Mouse (Mus musculus) hindbrain, embryonic 14.5 days (tissue): ENCODE measurements around the gene Nfix. TPM values are rescaled to one million over a fixed set of nuclear protein-coding genes. Genes with fewer than 3 reads are reported as not detected.

Experiments used
- ATAC-seq: fragments of 200-750 bp; cut with Nextera tagmentation; 2 replicates; pipeline ENCODE4 v1.8.0; 2017; ENCODE audit warnings: moderate number of reproducible peaks, mild to moderate bottlenecking, moderate TSS enrichment, moderate library complexity; ENCODE audit not compliant: low FRiP score
- DNase-seq: peaks from one replicate; pipeline ENCODE4 v3.0.0-alpha.2; 2015; ENCODE audit warnings: low spot score
- H3K27ac ChIP-seq: fragments of 300-500 bp; sonication (generic); 2 replicates; pipeline ENCODE4 v1.5.1; 2014; ENCODE audit warnings: mild to moderate bottlenecking, moderate library complexity
- H3K27me3 ChIP-seq: fragments of 300-500 bp; sonication (generic); 2 replicates; pipeline ENCODE4 v1.6.1; 2014; ENCODE audit warnings: mild to moderate bottlenecking, low read length, mixed read lengths; ENCODE audit not compliant: control insufficient read depth, insufficient read depth
- H3K36me3 ChIP-seq: fragments of 300-500 bp; sonication (generic); replicated peaks from 2 replicates; pipeline ENCODE4 v1.6.1; 2014; ENCODE audit not compliant: control insufficient read depth, insufficient read depth
- H3K4me1 ChIP-seq: fragments of 300-500 bp; sonication (generic); replicated peaks from 2 replicates; pipeline ENCODE4 v1.6.1; 2014; ENCODE audit warnings: antibody characterized with exemption, low read length, mixed read lengths; ENCODE audit not compliant: control insufficient read depth, insufficient read depth
- H3K4me2 ChIP-seq: fragments of 300-500 bp; sonication (generic); replicated peaks from 2 replicates; pipeline ENCODE4 v1.6.1; 2014; ENCODE audit warnings: mild to moderate bottlenecking, moderate library complexity
- H3K4me3 ChIP-seq: fragments of 300-500 bp; sonication (generic); replicated peaks from 2 replicates; pipeline ENCODE4 v1.5.1; 2014; ENCODE audit warnings: mild to moderate bottlenecking, low read length
- H3K9ac ChIP-seq: fragments of 300-500 bp; sonication (generic); 2 replicates; pipeline ENCODE4 v1.6.1; 2014
- H3K9me3 ChIP-seq: fragments of 300-500 bp; sonication (generic); 2 replicates; pipeline ENCODE4 v1.6.1; 2016; ENCODE audit warnings: low read length; ENCODE audit not compliant: control insufficient read depth
- WGBS: fragments of 180-500 bp; shearing (Covaris S2); extraction: QIAGEN DNeasy Blood & Tissue Kit; methylation state at CpG from one replicate; pipeline ENCODE4 v1.1.7; 2014; 5-methylcytosine and 5-hydroxymethylcytosine counted together
- polyA plus RNA-seq: library from polyadenylated mRNA; unstranded; fragments of >200 nt; fragmentation: Nextera tagmentation; extraction: Ambion mirVana; gene quantifications from 2 replicates; pipeline ENCODE4 v1.2.1, GENCODE M21; 2014

Gene Nfix
- polyA plus RNA-seq, 1 experiment from 2014 or later = 82.4 TPM

GRCm38 (mm10) chr8:84698929-84699401 is 101.2 kb downstream of the Nfix start:
- peaks cover 4% of the 10 kb centered on the region; the same call in 1 of the 2 replicates for H3K4me1 ChIP-seq
- 84% methylated on average over 9 of the region's 9 CpGs for WGBS
- ATAC-seq (no peak), DNase-seq (no peak)
- peaks cover 53% of the 10 kb centered on the region for H3K36me3 ChIP-seq
- peaks cover 31% of the 10 kb centered on the region for H3K27me3 ChIP-seq
- no peak overlapping the region for H3K4me3 ChIP-seq
- H3K9ac ChIP-seq = no peak overlapping the region
- no peak overlapping the region for H3K27ac ChIP-seq
- no peak overlapping the region for H3K4me2 ChIP-seq
- no peaks in the 10 kb centered on the region for H3K9me3 ChIP-seq

GRCm38 (mm10) chr8:84698288-84698687 is 101.9 kb downstream of the Nfix start:
- H3K4me3 ChIP-seq = no peak overlapping the region
- 93% methylated on average over 5 of the region's 5 CpGs for WGBS
- peaks cover 59% of the 10 kb centered on the region for H3K36me3 ChIP-seq

GRCm38 (mm10) chr8:84697166-84698130 is 102.7 kb downstream of the Nfix start:
- H3K27me3 ChIP-seq = peaks cover 16% of the 10 kb centered on the region
- no peak overlapping the region for H3K4me3 ChIP-seq
- H3K36me3 ChIP-seq = peaks cover 68% of the 10 kb centered on the region
- 90% methylated on average over 14 of the region's 14 CpGs for WGBS
- H3K4me2 ChIP-seq = no peak overlapping the region
- DNase-seq (no peak), ATAC-seq (no peak)
- H3K27ac ChIP-seq = no peak overlapping the region
- H3K9me3 ChIP-seq = no peaks in the 10 kb centered on the region
- no peaks in the 10 kb centered on the region for H3K4me1 ChIP-seq
- no peak overlapping the region for H3K9ac ChIP-seq

More at GRCm38 (mm10) chr8:84698288-84698687, 101.9 kb downstream of the Nfix start:
- H3K4me2 ChIP-seq = no peak overlapping the region
- H3K4me1 ChIP-seq = no peaks in the 10 kb centered on the region
- no peak overlapping the region for H3K27ac ChIP-seq
- H3K9ac ChIP-seq = no peak overlapping the region
- peaks cover 25% of the 10 kb centered on the region for H3K27me3 ChIP-seq
- ATAC-seq (no peak), DNase-seq (no peak)
- H3K9me3 ChIP-seq = no peaks in the 10 kb centered on the region

GRCm38 (mm10) chr8:84695140-84695539 is 105.0 kb downstream of the Nfix start:
- Histone ChIP-seq H3K9me3 (no peaks in the 10 kb centered on the region), H3K4me1 (peaks cover 2% of the 10 kb centered on the region; the same call in 1 of the 2 replicates), H3K27ac (no peak overlapping the region), H3K4me3 (no peak overlapping the region), H3K36me3 (peaks cover 76% of the 10 kb centered on the region), H3K4me2 (no peak overlapping the region), H3K27me3 (no peaks in the 10 kb centered on the region), H3K9ac (no peak overlapping the region)
- ATAC-seq (no peak), DNase-seq (no peak)
- 94% methylated on average over 6 of the region's 6 CpGs for WGBS

- Histone ChIP-seq H3K27me3 (no peaks in the 10 kb centered on the region), H3K36me3 (peaks cover 63% of the 10 kb centered on the region), H3K9me3 (no peaks in the 10 kb centered on the region), H3K4me2 (no peak overlapping the region), H3K9ac (no peak overlapping the region), H3K27ac (no peak overlapping the region), H3K4me1 (peaks cover 13% of the 10 kb centered on the region; the same call in 1 of the 2 replicates), H3K4me3 (no peak overlapping the region)
- ATAC-seq = no peak
- WGBS = 82% methylated on average over 4 of the region's 4 CpGs
- DNase-seq = no peak
Observed at GRCm38 (mm10) chr8:84693332-84693731, 106.8 kb downstream of the Nfix start.

- peaks cover 24% of the 10 kb centered on the region for H3K36me3 ChIP-seq
- H3K27me3 ChIP-seq = no peaks in the 10 kb centered on the region
- DNase-seq (peak; percentile 85), ATAC-seq (peak; percentile 89)
- H3K27ac ChIP-seq = no peak overlapping the region; the same call in 1 of the 2 replicates
- WGBS = under 1% methylated on average over 47 of the region's 47 CpGs
- H3K9me3 ChIP-seq = no peaks in the 10 kb centered on the region
- H3K9ac ChIP-seq = peak overlapping the region; percentile 69
- H3K4me3 ChIP-seq = peak overlapping the region; percentile 67
- H3K4me2 ChIP-seq = peak overlapping the region; percentile 94
- peaks cover 41% of the 10 kb centered on the region for H3K4me1 ChIP-seq
Observed at GRCm38 (mm10) chr8:84689091-84689915, 110.8 kb downstream of the Nfix start.

GRCm38 (mm10) chr8:84687705-84688100 is 112.4 kb downstream of the Nfix start, which contains the start of gene Nacc1:
TSS of gene Nacc1 (minus strand) at chr8:84687862.
- H3K4me3 ChIP-seq = peak within 1 kb of the TSS; percentile 100
- H3K36me3 ChIP-seq = peaks cover 13% of the 10 kb centered on the region
- peak within 1 kb of the TSS; percentile 100 for H3K9ac ChIP-seq
- peak within 1 kb of the TSS; percentile 91 for H3K27ac ChIP-seq
- H3K27me3 ChIP-seq = no peaks in the 10 kb centered on the region
- H3K4me2 ChIP-seq = peak within 1 kb of the TSS; percentile 94
- DNase-seq (peak; percentile 89), ATAC-seq (peak; percentile 80)
- H3K9me3 ChIP-seq = no peaks in the 10 kb centered on the region
- peaks cover 41% of the 10 kb centered on the region for H3K4me1 ChIP-seq
- WGBS = 0% methylated on average over 37 of the region's 37 CpGs

- H3K27ac ChIP-seq = peak overlapping the region; percentile 91
- no peaks in the 10 kb centered on the region for H3K9me3 ChIP-seq
- H3K4me3 ChIP-seq = peak overlapping the region; percentile 100
- H3K36me3 ChIP-seq = peaks cover 9% of the 10 kb centered on the region
- WGBS = under 1% methylated on average over 58 of the region's 62 CpGs
- H3K27me3 ChIP-seq = no peaks in the 10 kb centered on the region
- DNase-seq (no peak), ATAC-seq (peak; percentile 7; the same call in 1 of the 2 replicates)
- peak overlapping the region; percentile 94 for H3K4me2 ChIP-seq
- peak overlapping the region; percentile 100 for H3K9ac ChIP-seq
- H3K4me1 ChIP-seq = peaks cover 41% of the 10 kb centered on the region
Observed at GRCm38 (mm10) chr8:84687003-84687704, 113.0 kb downstream of the Nfix start.
